Mouse (Mus musculus) layer of hippocampus, postnatal 25 days (tissue): ENCODE data around the gene Ace2. TPM values are rescaled to one million over a fixed set of nuclear protein-coding genes. Genes with fewer than 3 reads are reported as not detected.

Source experiments
- DNase-seq, 2 experiments: peaks; one replicate each; pipeline ENCODE4 v3.0.0; 2022; ENCODE audit warnings: mixed read lengths in 2 of 2, low spot score in 1 of 2; ENCODE audit errors: extremely low spot score in 1 of 2
- total RNA-seq, 2 experiments: library from RNA; stranded (reverse); gene quantifications; 2 replicates each; pipeline ENCODE4 v1.2.3; 2021

Gene Ace2
- total RNA-seq = 1 to 10 TPM; 1.6 to 1.7 TPM

DNA sequence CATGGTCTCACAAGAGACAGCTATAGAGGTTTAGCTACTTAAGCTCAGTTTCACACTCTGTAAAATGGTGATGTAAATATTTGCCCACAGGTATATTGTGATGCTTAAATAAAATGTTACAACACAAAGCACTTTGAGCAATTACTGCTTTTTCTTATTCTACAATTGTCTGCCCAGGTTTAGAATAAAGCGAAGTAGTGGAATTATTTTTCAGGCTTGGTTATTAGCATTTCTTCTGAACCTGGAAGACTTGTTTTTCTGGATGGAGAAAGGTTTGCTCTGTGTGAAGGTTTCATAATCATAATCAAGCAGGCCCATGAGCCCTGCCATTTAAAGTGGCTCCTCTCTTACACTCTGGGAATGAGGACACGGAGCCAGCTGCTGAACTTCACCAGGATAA is at the start of gene Ace2:
TSS of gene Ace2 (plus strand) at position 301 of the 400 bp plus-strand sequence.
- DNase-seq = no peak

DNA sequence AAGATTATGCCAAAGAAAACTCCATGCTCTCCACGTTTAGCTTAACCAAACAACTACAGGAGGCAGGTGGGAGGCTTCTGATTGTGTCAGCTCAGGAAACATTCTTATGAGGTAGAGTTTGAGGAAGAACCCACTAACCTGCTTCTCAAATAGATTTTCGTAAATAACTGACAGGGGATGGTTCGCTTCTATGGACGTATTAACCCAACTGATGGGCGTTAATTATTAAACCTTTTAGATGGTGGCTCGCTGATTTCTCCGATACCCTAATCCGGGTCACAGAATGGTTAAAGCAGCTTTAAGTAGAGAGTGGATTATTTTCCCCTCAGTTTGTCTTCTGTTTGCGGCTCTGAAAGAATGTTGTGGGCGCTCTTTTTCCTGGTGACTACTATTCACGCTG is 49.2 kb upstream of the Ace2 start:
- no peak for DNase-seq

DNA sequence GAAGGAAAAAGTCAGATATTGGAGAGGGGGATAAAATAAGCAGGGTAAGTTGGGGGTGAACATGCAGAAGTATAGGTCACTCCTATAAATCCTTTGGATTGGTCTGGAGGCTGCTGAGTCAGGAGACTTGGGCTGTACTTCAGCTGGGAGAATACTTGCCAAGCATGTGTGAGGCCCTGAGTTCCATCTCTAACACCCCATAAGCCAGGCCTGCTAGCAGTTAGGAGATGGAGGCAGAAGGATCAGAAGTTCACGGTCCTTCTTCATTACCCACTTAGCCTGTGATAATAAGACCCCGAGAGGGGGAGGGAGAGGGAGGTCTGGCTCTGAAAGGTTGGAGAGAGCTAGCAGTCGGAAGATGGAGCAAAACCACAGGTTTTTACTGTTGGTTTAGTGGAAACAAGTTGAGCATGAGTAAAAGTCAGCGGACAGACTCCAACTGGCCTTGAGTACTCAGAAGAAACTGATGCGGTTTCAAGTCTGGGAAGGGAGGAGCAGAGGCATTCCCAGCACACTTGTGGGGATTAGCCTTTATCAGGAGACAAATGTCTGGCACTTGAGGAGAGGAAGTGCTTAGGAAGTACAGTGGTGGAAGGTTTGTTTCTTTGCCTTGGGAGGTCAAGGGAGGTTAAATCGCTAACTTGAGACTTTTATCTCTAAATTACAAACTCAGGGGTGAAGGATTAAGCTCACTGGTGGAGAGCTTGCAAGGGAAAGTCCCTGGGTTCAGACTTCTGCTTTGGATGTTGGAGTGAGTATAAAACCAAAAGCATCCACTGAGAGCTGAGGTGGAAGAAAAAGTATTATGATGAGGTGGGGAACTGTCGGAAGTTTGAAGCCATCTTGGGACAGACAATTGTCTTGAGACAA is 46.6 kb upstream of the Ace2 start:
- DNase-seq = no peak

DNA sequence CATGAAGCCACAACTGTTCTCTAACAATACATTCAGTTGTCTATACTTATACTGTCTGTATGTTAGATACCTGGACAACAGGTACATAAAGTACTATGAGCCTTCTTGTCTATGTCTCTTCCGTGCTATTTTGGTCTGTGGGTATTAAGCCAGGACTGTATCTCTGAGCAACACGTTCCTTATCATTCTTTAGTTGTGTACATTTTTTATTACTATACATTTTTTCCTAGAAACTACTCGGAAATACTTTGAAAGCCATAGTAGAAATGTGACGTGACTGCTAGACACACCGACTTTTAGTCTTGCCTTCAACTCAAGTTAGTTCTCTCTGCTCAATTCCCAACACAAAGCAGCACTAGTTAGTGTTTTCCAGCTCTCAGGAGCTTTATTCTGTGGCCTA is 45.7 kb upstream of the Ace2 start:
- DNase-seq = no peak

DNA sequence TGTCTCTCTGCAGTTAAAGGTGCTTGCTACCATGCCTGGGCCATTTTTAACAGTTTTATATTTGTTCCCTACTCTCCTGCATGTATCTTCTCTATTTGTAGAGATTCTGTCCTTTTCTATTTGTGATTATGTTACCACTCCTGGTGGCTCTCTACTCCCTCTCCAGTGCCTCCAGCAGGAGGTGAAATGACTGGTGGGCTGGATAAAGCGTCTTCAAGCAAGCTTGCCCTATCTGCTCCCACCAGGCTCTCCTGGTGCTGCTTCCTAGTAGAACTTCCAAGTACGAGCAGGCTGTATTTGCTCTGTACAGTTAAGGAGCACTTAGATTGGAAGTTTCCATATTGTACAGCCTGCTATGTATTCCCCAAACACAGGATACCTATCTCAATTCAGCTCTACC is 43.3 kb upstream of the Ace2 start:
- DNase-seq = no peak

DNA sequence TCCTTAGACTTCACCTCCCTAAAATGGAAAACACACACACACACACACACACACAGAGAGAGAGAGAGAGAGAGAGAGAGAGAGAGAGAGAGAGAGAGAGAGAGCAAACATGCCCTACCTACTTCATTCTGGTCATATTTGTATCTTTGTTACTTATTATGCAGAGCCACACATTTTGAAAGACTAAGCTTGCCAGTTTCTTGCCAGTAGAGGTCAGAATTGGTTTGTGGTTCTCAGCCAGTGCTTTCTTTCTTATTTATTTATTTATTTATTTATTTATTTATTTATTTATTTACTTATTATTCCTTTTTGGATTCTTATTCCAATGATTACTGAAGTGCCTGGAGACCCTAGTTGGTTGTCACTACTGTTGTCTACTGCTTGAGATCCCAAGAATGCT is 37.6 kb upstream of the Ace2 start:
- no peak for DNase-seq

DNA sequence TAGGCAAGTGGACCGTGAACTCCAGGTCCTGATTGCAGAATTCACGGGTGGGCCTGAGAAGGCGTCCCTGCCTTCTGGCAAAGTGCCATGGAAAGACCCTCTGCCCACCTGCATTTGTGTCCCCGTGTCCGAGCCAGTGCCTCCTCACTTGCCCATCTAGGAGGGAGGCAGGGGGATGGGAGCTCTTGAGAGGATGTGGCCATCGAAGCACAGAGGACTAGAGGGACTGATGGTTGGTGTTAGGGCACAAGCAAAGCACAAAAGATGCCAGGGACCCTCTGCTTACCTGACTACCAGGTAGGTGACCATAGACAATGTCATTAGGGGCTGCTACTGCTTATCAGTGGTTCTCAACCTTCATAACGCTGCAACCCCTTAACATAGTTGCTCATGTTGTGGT is 36.9 kb upstream of the Ace2 start:
- DNase-seq = no peak

DNA sequence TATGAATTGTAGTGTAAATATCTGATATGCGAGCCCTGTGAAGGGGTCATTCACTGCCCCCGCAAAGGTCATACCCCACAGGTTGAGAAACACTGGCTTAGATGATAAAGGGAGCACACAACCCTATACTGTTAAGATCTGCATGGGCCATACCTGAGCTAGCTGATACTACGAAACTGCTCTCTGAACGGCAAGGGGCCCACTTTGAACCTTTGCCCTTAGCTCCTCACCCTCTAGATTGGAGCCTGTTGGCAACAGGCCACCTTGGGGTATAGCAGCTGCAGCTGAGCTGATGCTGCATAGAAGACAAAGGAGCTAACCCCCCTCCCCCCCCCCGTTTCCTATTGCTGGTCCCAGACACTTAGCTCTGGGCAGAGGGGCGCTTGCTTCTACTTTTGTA is 36.5 kb upstream of the Ace2 start:
- no peak for DNase-seq

DNA sequence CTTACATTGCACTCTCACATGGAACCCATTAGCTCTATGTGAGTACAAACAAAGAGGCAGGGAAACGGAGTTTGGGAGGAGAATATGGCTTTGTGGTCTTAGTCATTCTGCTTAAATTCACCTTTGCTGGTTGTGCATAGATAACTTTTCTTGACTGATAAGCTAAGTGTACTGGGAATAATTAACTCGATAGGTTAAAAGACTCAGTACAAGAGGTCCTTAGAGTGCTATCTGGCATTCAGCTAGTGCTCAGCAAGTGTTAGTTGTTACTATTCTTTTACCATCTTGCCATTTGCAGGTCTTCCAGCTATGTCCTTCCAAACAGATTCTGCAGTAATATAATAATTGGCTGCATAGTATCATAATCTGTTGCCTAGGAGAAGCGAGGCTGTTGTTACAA is 28.0 kb upstream of the Ace2 start:
- DNase-seq = no peak

DNA sequence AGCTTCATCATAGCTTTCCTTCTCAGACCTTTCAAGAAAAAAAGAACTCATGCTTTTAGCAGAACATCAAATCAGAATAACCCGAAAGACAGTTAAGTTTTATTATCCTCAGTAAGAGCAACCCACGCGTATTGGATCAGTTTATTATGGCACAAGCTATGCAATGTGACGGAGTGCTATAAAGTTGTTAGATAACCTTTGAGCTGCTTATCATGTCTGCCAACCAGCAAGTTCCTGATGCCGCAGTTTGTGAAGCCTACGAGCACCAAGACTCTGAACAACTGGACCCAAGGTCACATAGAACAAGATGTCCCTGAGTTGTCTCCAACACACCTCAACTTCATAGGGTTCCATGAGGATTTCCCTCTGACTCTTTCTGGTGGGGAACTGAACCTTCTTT is 25.4 kb upstream of the Ace2 start:
- DNase-seq = no peak

DNA sequence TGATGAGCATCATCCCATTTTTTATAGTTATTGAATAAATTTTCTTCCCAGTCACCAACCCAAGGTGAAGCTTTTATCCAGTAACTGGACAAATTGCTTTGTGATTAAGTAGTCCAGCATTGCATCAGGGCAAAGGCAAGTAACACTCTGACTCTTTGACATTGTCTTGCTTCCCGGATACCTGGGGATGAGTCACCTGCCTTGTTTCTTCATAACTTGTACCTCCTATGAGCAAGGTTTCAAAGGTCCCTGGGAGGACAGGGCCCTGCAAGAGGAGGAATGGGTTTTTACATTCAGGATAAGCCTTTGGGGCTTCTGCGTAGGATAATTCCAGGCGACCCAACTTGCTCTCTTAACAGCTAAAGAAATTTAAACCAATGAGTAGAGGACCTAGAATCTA is 15.2 kb upstream of the Ace2 start:
- DNase-seq = no peak

DNA sequence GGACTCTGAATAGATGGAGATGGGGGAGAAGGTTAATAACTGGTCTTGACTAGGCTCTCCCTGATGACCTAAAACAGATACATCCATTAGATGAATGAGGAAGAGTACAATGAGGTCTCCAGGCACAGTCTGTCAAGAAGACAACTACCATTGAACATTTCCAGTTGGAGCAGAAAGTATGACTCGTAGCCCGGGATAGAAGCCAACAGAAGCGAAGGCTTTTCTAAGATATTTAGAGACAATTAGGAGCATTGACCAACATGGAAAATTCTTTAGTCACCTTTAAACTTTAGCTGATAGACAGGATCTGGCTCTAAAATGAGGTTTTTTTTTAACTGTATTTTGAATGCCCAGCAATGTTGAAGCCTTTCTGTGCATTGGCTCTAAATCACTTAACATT is 5.6 kb upstream of the Ace2 start:
- DNase-seq = no peak

DNA sequence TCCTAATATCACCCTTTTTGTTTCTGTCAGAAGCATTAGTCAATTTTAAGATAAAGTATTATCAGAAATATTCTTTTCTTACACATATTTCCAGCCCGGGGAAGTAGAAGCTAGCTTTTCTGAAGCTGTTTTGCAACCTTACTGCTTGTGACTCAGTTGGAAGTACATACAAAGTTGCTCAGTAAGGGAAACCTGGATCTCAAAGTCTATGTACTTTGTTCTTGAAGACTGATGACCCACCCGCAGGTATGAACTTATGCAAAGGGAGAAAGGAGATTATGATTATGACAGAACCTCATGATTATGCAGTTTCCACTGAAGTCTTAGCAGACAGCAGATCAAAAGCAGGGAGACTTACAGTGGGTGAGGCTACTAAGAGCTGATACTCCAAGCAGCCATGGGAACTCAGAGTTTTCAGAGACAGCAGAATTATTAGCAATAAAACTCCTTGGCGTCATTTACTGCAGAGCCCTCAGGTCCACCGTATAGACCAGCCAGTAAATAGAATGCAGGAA is 3.8 kb upstream of the Ace2 start:
- DNase-seq = no peak

DNA sequence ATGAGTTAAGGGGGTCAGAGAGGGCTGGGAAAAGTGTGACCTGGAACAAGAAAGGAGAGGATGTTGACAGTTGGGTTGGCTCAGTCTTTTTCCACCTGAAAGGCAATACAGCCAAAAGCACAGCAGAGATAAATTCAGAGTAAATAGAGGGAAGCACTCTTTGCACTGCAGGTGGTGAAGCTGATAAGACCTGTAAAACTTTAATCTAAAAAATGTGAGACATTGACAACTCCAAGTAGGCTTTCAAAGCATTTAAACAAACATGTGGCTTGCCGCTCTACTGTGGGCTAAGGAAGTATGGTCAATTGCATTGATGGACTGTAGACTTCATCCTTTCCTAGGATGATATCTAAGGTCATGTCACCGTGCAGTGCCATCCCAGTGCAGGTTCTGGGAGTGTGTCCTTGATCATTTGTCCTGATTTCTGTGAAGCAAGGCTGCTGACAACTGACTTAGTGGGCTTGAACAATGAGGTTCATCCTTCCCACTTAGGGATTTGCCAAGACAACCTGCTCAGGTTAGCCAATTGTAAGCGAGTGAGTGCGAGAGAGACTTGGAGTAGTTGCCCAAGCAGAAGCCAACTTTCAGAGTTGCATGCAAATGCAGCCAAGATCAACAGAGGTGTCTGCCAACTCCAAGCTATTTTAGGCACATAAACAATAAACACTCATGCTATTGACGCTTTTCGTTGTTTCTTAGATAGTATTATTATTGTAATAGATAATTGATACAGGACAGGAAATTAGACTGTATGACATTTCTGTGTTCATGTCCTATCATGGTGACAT is 6.5 kb downstream of the Ace2 start:
- DNase-seq = no peak

DNA sequence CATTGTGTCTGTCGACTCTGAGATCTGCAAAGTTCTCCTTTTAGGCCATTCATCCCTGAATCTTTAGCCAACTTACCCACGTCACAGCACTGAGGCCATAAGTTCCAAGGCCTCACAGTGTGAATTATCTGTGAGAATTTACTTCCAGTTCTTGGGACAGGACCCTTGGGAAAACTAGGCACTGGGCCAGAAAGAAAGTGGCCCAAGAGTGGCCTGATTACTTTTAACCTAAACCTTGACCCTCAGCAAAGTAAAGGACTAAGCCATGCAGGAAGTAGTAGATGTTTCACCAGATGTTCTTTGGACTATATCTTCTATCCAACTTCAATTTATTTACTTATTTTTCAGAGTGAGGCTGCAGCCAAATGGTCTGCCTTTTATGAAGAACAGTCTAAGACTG is 13.6 kb downstream of the Ace2 start:
- DNase-seq = no peak

DNA sequence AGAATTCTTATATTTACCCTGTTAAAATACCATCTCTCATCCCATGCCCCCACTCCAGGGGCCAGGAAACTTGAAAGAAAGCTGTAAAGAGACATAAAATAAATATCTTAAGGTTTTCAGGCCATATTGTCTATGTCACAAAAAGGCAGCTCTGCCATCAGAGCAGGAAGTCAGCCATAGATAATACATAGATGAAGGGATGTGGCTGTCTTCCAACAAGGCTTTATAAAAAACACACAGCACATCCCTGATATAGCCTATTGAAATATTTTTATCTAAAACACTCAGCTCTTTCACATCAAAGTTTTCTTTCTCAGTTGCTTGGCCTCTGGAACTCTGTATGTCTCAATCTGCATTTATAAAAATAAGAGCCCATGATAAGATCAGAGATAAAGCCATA is 14.5 kb downstream of the Ace2 start:
- no peak for DNase-seq

DNA sequence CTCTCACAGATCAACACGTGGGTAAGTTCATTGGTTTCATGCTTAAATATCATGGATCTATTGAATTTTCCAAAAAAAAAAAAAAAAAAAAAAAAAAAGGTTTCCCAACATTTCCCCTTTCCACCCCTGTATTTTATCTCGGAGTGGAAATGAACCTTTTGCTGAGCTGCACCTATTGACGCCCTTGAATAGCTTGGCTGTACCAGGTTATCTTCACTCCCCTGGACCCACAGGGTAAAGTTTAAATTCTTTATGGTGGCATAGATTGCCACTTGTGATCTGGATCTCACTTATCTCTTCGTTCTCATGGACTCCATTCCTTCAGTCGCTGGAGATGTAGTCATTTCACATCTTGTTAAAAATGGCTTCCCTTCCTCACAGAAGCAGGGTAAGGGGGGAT is 15.5 kb downstream of the Ace2 start:
- DNase-seq = no peak

DNA sequence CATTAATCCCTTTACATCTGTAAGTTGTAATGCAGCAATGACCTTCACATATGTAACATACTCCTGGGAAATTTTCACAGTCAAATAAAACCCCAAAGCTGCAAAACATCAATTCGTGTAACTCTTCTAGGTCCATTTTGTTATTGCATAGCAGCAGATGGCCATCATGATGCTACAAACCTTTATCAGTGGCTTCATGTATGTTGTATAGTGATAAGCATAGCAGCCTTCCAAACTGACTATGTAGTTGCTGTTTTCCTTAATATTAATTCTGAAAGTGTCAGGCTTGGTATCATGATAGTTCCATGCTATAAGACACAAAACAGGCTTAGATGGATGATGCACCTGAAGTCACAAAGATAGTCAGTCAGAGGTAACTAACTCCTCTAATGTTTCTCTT is 25.5 kb downstream of the Ace2 start:
- no peak for DNase-seq

DNA sequence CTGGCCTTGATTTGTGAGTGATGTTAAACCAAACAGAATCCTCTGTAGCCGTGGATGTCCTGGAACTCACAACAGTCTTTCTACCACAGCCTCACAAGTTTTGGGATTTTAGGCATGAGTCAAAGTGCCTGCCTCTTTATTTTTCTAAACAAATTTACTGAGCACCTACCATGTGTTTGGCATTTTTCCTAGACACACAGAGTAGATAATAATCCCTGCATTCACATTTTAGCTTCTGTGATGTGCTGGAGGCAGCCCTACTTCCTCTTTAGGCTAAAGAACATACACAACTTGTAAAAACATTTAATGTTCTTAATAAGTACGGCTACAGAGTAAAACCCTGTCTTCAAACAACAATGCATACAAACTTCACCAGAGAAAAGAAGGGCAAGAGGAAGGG is 31.9 kb downstream of the Ace2 start:
- DNase-seq = no peak

DNA sequence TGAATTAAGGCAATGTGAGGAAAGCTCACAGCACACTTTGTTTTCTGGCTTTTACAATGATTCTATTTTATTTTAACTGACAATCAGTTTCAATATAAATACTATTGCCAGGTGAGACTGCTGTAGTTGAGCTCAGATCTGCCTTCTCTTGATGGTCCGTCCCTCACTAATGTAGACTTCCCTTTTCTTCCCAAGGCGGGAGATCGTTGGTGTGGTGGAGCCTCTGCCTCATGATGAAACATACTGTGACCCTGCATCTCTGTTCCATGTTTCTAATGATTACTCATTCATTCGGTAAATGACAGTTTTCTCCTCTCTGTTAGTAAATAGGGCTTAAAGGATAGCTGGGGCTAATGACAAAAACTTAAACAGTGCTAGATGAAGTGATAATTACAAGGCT is 34.7 kb downstream of the Ace2 start:
- DNase-seq = no peak

DNA sequence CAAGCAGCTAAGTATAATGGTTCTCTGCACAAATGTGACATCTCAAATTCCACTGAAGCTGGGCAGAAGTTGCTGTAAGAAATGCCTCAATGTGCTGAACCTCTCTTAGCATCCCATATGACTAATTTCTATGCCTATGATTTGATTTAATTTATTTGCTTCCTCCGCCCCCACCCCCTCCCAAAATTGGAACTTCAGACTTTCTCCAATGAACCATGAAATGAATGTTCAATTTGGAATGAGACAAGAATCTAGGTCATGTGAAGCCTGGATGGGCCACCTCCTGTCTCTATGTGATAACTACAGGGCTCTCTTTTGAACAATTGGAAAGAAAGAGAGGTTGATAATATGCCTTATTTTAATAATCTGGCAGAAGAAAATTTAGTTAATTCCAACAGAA is 36.2 kb downstream of the Ace2 start:
- no peak for DNase-seq

DNA sequence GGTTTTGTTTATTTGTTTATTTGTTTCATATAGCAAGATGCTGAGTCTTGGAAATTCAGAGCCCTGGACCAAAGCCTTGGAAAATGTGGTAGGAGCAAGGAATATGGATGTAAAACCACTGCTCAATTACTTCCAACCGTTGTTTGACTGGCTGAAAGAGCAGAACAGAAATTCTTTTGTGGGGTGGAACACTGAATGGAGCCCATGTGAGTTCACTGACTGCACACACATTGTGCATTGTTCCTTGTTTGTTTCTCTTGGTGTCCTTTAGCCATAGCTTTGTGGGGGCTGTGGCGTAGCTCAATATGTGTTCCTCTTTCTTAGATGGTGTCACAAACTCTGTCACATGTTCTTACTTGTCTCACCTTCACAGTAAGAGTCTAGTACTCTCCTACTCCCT is 36.6 kb downstream of the Ace2 start:
- DNase-seq = no peak
